Mouse (Mus musculus) erythroid progenitor cell, adult 5-6 weeks (primary cell): ENCODE results near the gene Efcab11. TPM values are rescaled to one million over a fixed set of nuclear protein-coding genes. Genes with fewer than 3 reads are reported as not detected.

Experiments used
- ATAC-seq: replicated peaks from 2 replicates; pipeline ENCODE4 v1.8.0; 2016; ENCODE audit warnings: moderate number of reproducible peaks, mild to moderate bottlenecking, moderate TSS enrichment, inconsistent platforms; ENCODE audit not compliant: poor library complexity, low FRiP score, severe bottlenecking
- total RNA-seq, 2 experiments: library from RNA; stranded (forward) in 1 of 2; stranded (reverse) in 1 of 2; fragments of 150-400 nt in 1 of 2; fragments of 186-747, 209-891 nt in 1 of 2; gene quantifications; 2 replicates each; pipeline versions ENCODE4 v1.2.3 to v1.2.4; 2015 to 2017; ENCODE audit warnings: low replicate concordance in 2 of 2

Efcab11 gene
- total RNA-seq, 2 experiments from 2014 or later: 21.8 to 46.2 TPM

- no peak for ATAC-seq
Observed at GRCm38 (mm10) chr12:99702248-99702647, 182.0 kb downstream of the Efcab11 start.

DNA sequence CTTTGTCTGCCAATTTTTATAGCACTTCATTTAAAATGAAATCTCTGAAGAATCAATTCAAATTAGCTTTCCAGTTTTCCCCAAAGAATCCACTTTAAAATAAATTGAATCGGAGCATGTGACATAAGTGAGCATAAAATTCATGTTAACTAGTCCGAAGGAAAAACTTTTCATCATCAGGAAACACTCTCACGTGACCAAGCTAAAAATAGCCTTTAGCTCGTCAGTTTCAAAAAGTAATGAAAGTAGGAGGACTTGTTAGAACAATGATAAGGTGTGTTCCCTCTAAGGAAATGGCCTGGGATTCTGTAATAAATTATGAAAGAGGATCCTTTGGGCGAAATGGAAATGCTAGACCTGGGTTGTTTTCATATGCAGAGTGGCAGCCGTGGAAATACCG, 183.9 kb downstream of the Efcab11 start:
- no peak for ATAC-seq

DNA sequence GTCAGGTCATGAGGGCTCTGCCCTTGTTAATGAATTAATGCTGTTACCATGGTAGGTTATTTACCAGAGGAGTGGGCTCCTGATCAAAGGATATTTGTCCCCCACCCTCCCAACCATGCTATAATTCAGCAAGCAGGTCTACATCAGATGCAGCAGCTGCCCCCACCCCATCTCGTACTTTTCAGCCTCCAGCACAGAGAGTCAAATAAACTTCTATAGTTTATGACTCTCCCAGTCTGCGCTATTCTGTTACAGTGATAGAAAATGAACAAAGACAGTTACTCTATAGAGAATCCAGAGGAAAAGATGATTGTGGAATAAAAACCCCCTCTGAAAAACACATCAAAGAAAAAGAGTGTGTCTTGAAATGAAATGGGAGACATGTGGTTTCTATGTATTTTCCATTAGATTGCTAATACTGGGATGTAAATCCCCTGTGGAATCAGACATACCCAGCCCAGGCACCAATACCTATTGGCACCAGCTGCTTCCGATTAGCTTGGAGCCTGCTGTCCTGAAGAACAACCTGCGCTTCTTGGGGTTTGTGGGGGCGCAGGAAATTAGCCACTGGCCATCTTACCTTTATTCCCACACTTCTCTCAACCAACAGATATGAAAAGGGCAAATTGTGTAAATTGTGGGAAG, 184.7 kb downstream of the Efcab11 start:
- no peak for ATAC-seq

GRCm38 (mm10) chr12:99694066-99694465, 190.2 kb downstream of the Efcab11 start:
- ATAC-seq: no peak

GRCm38 (mm10) chr12:99686418-99686992, 197.7 kb downstream of the Efcab11 start:
- no peak for ATAC-seq

DNA sequence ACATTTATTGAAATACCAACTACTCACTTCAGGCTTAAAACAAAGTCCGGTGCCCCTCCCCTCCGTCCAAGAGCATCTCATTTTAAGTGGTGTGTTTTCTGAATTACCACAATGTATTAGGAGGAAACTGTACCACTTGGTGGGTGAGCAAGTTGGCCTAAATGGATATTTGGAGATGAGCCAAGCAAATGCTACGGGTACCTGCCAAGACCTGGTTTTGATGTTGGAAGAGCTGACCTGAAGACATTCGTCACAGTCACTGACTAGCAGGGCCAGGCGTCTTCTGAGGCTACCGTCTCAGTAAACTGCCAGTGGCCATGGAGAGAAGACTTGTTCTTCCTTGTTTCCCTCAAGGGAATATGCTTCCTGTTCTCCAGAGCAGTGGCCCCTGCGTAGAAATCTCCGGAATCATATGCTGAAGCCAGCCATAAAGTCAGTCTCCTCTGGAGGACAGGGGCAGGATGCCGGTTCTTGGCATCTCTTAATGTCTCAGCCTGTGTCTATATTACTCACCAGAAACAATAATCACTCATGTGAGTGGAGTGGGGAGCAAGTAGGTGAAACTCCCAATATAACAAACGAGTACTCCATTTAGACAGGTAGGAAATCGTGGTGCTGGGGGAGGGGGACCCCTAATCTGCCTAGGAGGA, 198.7 kb downstream of the Efcab11 start:
- no peak for ATAC-seq

GRCm38 (mm10) chr12:99681681-99682080, 202.6 kb downstream of the Efcab11 start:
- ATAC-seq: no peak

GRCm38 (mm10) chr12:99671866-99672191, 212.4 kb downstream of the Efcab11 start:
- ATAC-seq: no peak

- no peak for ATAC-seq
Observed at GRCm38 (mm10) chr12:99671162-99671865, 212.9 kb downstream of the Efcab11 start.

GRCm38 (mm10) chr12:99670762-99671152, 213.5 kb downstream of the Efcab11 start:
- no peak for ATAC-seq

- ATAC-seq: no peak
Observed at GRCm38 (mm10) chr12:99669976-99670761, 214.1 kb downstream of the Efcab11 start.

DNA sequence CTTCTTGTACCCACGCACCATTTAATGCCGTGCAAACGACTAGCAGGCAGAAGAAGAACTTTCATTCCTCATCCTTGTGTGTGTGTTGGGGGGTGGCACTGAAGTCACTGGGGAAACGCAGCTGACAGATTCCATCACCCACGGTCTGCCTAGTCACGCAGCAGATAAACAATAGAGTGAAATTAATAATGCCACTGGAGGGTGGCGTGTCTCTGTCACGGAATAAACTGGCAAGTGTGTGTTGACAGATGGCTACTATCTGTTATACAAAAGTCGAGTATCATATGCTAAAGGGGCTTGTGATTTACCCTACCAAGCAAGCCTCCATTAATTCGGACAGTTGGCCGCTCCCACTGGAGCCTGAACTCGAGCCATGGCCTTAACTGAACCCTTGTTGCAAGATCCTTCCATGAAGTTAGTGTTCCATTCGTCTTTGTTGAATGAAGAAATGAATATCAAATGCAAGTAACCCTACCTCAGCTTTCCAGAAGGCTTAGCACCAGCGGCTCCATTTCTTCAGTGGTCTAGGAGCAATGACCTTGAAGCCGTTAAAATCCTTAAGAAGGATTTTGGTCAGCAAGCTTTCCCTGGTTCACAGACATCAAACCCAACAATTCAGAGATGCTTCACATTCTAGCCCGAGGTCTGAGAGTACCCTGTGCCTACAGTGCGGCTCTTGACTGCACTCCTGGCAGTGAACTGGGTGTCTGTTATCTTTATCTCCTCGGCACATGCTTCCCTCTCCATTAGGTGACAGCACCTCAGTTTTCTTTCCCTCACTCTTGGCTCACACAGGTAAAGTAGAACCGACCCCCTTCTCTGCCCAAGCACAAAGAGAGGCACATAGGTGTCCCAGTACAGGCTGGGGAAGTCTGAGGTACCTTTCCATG, 229.0 kb downstream of the Efcab11 start:
- ATAC-seq: no peak

- no peak for ATAC-seq
Observed at GRCm38 (mm10) chr12:99652459-99652858, 231.8 kb downstream of the Efcab11 start.

DNA sequence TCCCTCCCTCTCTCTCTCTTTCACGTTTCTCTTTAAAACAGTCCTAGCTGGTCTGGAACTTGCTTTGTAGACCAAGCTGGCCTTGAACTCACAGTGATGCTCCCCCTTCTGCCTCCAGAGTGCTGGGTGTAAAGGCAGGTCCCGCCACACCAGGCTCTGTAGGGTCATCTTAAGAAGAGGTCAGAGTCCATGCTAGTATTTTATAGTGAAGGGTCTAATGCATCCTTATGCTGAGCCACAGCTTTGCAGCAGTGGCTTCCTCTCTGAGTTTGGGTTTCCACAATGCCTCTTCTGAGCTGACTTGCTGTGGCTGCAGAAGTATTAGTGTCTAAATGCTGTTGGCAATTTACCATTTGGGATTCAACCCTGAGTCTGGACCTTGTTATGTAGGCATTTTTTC, 234.5 kb downstream of the Efcab11 start:
- no peak for ATAC-seq

DNA sequence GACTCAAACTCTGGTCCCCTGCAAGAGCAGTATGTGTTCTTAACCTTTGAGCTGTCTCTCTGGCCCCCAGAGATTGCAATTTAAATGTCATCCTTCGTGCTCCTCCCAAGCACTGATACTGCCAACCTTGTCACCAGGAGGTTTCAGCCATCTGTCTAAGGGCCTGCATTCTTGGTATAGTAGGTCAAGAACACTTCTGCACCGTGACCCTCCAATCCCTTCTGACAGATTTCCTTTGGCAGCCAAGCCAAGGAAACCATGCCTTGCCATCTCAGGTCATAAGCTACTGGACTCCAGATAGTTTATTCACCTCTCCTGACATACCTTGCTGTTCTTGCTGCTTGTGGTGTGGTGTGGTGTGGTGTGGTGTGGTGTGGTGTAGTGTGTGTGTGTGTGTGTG, 235.5 kb downstream of the Efcab11 start:
- ATAC-seq: no peak

DNA sequence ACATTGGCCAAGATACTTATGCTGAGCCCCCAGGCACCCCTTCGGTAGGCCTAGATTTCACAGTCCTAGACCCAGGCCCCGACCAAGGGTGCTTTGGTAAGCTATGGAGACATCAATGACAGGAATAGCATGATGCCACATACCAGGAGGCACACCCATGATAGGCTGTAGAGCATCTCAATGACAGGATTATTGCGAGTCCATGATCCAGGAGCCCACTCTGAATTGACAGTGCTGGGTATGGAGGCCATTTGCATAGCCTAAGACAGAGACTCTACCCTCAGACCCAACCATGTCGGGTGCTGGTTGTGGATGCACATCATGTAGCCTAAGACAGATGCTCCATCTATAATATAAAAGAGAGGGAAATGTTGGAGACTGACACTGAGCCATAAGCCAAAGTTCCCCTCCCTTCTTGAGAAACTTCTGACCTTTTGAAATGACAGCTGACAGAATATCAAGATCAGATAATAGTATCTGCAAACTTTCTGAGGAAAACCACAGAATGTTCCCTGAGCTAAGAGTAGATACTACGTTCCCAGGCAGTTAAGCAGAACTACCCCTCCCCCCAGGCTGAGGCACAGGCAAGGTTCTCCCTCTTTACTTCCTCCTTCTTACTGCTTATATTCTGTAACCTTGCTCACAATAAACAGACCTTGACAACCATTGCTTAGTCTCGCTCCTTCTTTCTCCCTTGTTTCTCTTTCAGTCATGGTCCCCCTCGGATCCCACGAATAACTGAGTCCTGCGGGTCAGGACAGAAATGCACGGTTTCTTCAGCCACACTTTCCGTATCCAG, 237.5 kb downstream of the Efcab11 start:
- no peak for ATAC-seq

DNA sequence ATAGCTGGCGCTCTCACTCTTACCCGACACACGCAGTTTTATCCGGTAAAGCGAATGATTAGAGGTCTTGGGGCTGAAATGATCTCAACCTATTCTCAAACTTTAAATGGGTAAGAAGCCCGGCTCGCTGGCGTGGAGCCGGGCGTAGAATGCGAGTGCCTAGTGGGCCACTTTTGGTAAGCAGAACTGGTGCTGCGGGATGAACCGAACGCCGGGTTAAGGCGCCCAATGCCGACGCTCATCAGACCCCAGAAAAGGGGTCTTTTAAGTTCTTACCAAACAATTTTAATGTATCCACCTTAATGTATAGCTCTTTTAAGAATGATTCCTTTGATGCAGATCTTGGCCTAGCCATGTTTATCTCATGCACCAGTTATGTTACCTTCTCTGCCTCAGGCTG, 238.8 kb downstream of the Efcab11 start:
- no peak for ATAC-seq

DNA sequence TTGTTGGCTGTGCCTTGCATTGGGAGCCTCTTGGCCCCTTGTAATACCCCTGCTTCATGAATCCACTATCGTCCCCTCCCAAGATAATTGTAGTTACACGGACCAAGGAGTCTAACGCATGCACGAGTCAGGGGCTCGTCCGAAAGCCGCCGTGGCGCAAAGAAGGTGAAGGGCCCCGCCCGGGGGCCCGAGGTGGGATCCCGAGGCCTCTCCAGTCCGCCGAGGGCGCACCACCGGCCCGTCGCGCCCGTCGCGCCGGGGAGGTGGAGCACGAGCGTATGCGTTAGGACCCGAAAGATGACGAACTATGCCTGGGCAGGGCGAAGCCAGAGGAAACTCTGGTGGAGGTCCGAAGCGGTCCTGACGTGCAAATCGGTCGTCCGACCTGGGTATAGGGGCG, 239.3 kb downstream of the Efcab11 start:
- ATAC-seq: peak; percentile 89
